Mouse (Mus musculus) stomach, embryonic 14.5 days (tissue): ENCODE results near the gene Gm8947. TPM values are rescaled to one million over a fixed set of nuclear protein-coding genes. Genes with fewer than 3 reads are reported as not detected.

Source experiments
- ATAC-seq: fragments of 200-750 bp; cut with Nextera tagmentation; 2 replicates; pipeline ENCODE4 v1.8.0; 2017; ENCODE audit warnings: low read depth, moderate TSS enrichment; ENCODE audit not compliant: insufficient number of reproducible peaks, insufficient read depth, low FRiP score
- H3K27ac ChIP-seq: fragments of 300-500 bp; sonication (generic); 2 replicates; pipeline ENCODE4 v1.5.1; 2014; ENCODE audit warnings: mild to moderate bottlenecking, low read length, moderate library complexity, mixed read lengths
- H3K27me3 ChIP-seq: fragments of 300-500 bp; sonication (generic); 2 replicates; pipeline ENCODE4 v1.6.1; 2014; ENCODE audit warnings: low read length, control low read depth, mixed read lengths; ENCODE audit not compliant: control insufficient read depth, insufficient read depth
- H3K36me3 ChIP-seq: fragments of 300-500 bp; sonication (generic); 2 replicates; pipeline ENCODE4 v1.6.1; 2014; ENCODE audit warnings: mild to moderate bottlenecking, control low read depth, low read length, moderate library complexity, mixed read lengths; ENCODE audit not compliant: control insufficient read depth, insufficient read depth
- H3K4me1 ChIP-seq: fragments of 300-500 bp; sonication (generic); 2 replicates; pipeline ENCODE4 v1.6.1; 2014; ENCODE audit warnings: low read length, control low read depth, mixed read lengths; ENCODE audit not compliant: control insufficient read depth, insufficient read depth
- H3K4me2 ChIP-seq: fragments of 300-500 bp; sonication (generic); replicated peaks from 2 replicates; pipeline ENCODE4 v1.6.1; 2014; ENCODE audit warnings: low read depth, low read length, control low read depth
- H3K4me3 ChIP-seq: fragments of 300-500 bp; sonication (generic); 2 replicates; pipeline ENCODE4 v1.5.1; 2014; ENCODE audit warnings: low read depth, low read length, control low read depth
- H3K9ac ChIP-seq: fragments of 300-500 bp; sonication (generic); replicated peaks from 2 replicates; pipeline ENCODE4 v1.6.1; 2014; ENCODE audit warnings: low read depth, mild to moderate bottlenecking, control low read depth, low read length, moderate library complexity, mixed read lengths
- H3K9me3 ChIP-seq: fragments of 300-500 bp; sonication (generic); 2 replicates; pipeline ENCODE4 v1.6.1; 2016; ENCODE audit warnings: low read depth, low read length, control low read depth; ENCODE audit not compliant: control insufficient read depth
- WGBS: fragments of 180-500 bp; shearing (Covaris S2); extraction: QIAGEN DNeasy Blood & Tissue Kit; methylation state at CpG from one replicate; pipeline ENCODE4 v1.1.7; 2014; 5-methylcytosine and 5-hydroxymethylcytosine counted together
- polyA plus RNA-seq: library from polyadenylated mRNA; unstranded; fragments of >200 nt; fragmentation: Nextera tagmentation; extraction: Ambion mirVana; gene quantifications from 2 replicates; pipeline ENCODE4 v1.2.1, GENCODE M21; 2014

The Gm8947 gene
- polyA plus RNA-seq, 1 experiment from 2014 or later: not detected

DNA sequence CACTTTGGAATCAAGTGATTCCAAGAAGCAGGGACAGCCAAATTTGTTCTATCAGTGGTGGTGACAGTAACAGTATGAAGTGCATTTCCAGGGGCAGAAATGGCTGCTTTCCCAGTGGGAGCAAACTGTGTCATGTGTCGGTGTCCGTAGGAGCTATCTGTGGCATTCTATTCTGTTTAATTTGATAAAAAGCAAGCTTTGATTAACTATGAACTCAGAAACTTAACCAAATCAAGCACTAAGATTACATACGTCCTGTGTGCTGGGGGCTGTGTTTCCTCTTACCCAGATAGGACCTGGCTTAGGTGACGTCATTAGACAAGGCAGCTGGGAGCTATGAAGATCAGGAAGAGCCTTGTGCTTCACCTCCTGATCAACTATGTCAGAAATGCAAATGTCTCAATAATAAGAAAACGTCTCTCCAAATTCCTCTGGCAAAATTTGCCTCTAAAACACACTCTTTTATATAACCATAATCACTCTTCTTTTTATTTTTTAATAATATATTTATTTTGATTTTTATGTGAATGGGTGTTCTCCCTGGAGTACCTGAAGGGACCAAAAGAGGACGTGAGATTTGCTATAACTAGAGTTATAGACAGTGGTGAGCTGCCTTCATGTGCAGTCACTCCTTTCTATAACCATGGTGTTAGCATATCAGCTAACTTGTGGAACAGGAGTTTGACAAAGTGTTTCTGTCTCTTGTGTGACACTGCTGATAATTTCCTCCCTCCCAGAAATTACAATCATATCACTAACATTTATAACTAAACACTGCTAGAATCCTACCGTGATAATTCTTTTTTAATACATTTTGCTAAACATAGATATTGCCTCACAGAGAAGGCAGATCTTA, 35.2 kb upstream of the Gm8947 start:
- WGBS: 67% methylated on average over 7 of the region's 7 CpGs
- H3K36me3 ChIP-seq: no peaks in the 10 kb centered on the region
- H3K4me2 ChIP-seq: no peak overlapping the region
- no peak overlapping the region for H3K27ac ChIP-seq
- H3K9me3 ChIP-seq: no peaks in the 10 kb centered on the region
- H3K4me1 ChIP-seq: no peaks in the 10 kb centered on the region
- ATAC-seq: no peak
- no peak overlapping the region for H3K4me3 ChIP-seq
- no peaks in the 10 kb centered on the region for H3K27me3 ChIP-seq
- H3K9ac ChIP-seq: no peak overlapping the region

DNA sequence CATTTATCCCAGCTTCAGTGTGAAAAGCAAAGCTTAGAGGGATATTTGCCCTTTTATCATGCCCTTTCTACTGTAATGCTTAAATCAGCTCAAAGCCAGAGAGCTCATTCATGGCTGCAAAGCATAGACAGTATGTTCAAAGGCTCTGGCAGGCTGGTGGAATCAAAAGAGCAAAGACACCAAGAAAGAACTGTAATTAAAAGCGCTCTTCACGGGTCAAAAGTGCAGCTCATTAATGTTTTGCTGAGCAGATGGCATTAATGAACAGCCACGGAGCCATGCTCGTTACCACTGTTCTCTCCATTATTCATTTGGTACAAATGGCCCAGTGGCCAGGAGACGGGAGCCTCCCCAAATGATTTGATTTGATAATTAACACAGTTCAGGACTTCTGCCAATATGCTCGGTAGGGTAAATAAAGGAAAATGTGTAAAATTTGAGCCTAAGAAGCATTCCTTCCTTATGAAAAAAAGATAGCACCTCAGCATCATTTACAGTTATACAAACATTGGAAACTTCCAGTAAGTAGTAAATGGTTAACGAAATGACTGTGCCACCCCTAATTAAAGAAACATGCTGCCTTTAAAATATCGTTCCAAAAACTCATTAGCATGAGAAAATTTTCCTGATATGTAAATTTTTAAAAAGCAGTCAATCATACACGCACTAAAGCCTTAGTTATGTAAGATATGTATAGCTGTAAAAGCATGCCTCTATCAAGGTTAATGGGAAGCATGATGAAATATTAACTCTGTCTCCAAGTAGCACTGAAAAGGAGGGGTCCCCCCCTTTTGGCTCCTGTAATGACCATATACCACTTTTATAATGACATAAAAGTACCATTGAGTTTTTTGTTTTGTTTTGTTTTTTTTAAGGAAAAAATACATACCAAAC, 34.0 kb upstream of the Gm8947 start:
- H3K4me1 ChIP-seq: no peaks in the 10 kb centered on the region
- WGBS: 71% methylated on average over 9 of the region's 9 CpGs
- H3K4me2 ChIP-seq: no peak overlapping the region
- H3K4me3 ChIP-seq: no peak overlapping the region
- no peaks in the 10 kb centered on the region for H3K9me3 ChIP-seq
- H3K36me3 ChIP-seq: no peaks in the 10 kb centered on the region
- no peak overlapping the region for H3K27ac ChIP-seq
- no peaks in the 10 kb centered on the region for H3K27me3 ChIP-seq
- H3K9ac ChIP-seq: no peak overlapping the region
- no peak for ATAC-seq

DNA sequence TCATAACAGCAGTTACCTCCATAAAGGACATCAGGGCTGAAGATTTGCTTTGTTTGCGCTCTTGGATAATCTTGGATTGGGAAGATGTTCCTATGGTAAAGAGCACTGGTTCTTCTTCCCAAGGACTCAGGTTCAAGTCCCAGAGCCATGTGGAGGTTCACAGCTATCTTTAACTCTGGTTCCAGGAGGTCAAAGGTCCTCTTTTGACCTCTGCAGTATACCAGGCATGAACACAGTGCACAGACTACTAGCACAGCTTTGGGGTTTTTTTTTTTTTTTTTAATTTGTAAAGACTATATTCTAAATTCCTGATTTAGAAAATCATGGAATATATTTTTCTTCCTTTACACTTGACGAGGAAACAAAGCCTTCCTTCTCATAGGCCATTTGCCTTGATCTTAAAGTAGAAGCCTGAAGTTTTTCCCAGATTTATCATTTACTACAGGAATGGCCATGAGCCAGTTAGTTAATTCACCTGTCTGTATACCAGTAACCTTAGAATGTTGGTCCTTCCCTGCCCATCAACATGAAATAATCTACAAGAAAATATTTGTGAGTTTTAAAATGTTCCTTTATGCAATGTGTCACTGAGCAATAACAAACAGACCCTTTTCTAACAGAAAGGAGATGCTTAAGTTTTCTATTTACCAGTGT, 33.2 kb upstream of the Gm8947 start:
- no peak overlapping the region for H3K4me3 ChIP-seq
- H3K9ac ChIP-seq: no peak overlapping the region
- H3K27ac ChIP-seq: no peak overlapping the region
- H3K36me3 ChIP-seq: no peaks in the 10 kb centered on the region
- no peak for ATAC-seq
- H3K4me2 ChIP-seq: no peak overlapping the region
- WGBS: 81% methylated on average over 2 of the region's 2 CpGs
- no peaks in the 10 kb centered on the region for H3K27me3 ChIP-seq
- no peaks in the 10 kb centered on the region for H3K9me3 ChIP-seq
- no peaks in the 10 kb centered on the region for H3K4me1 ChIP-seq

DNA sequence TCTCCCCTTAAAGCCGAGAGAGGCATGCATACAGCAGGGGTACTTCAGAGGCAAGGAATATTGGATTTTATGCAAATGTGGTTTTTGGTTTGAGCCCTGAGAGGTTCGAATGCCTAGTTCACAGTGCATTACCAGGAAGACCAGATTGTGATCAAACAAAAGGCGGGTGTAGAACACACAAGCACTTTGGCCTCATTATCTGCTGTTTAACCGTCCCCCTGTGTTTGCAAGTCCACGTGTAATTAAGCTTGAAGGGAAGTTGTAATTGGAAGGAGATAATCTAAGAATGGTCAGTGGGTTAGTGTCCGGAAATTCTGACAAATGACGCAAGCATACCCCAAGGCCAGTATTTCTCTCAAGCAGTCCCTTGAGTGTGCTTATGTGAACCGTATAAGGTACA, 26.1 kb upstream of the Gm8947 start:
- ATAC-seq: no peak
- WGBS: 41% methylated on average over 8 of the region's 8 CpGs
- no peak overlapping the region for H3K4me2 ChIP-seq
- no peaks in the 10 kb centered on the region for H3K36me3 ChIP-seq
- H3K9ac ChIP-seq: no peak overlapping the region
- H3K27me3 ChIP-seq: no peaks in the 10 kb centered on the region
- H3K27ac ChIP-seq: no peak overlapping the region
- no peak overlapping the region for H3K4me3 ChIP-seq
- H3K9me3 ChIP-seq: no peaks in the 10 kb centered on the region
- H3K4me1 ChIP-seq: 0 out of 2 replicates have a peak, but pooled peaks cover 4% of the 10 kb centered on the region

DNA sequence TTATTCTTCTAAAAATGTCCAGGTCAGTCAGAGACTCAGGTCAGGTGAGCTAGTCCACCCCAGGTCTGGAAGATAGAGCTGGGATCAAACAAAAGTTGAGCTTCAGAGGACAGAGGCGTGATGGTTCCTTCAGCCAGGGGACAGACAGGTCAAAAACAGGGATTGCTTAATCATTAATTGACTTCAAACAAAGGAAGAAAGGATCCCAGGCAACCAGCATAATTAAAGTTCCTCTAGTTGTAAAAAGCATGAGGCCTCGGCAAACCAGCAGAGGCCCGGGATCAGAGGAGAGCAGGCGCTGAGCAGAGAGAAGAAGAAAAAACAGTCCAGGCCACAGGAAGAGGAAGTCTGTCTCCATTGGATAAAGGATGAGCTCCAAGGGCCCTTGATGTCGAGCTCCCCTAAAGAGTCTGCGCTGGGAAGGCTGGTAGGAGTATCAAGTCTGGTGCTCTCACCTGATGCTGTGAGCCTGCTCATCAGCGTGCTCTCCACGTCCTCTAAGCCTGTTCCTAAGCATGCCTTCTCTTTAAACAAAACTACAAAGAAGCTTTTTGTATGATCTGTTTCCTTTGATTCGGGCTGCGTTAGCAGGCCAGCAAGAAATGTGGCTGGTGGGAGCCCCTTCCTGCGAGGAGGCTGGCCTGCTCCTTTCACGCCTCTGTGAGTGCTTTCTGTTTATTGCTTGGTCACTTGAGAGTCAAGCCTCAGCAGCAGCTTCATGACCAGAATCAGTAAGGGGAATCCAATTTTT, 24.7 kb upstream of the Gm8947 start:
- no peak for ATAC-seq
- Histone ChIP-seq H3K4me3 (no peak overlapping the region), H3K4me2 (no peak overlapping the region), H3K36me3 (no peaks in the 10 kb centered on the region), H3K4me1 (0 out of 2 replicates have a peak, but pooled peaks cover 4% of the 10 kb centered on the region), H3K9ac (no peak overlapping the region), H3K27me3 (no peaks in the 10 kb centered on the region), H3K9me3 (no peaks in the 10 kb centered on the region), H3K27ac (no peak overlapping the region)
- 26% methylated on average over 12 of the region's 12 CpGs for WGBS

DNA sequence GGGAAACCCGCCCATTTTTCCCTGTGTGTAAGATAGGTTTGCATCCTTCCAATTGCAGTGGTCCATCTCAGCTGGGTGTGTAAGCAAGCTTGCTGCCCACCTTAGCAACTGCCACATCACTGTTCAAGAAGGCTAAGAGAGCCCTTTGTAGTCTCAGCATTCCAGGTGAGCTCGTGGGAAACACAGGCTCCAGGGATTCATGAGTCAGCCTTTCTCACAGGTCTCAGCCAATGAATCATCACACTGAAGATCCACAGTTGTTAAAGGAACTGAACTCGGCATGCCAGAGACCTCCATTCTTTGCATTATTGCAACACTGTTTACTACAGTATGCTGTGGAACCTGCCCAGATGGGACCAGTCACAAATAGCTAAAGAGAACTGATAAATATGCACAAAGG, 23.5 kb upstream of the Gm8947 start:
- 66% methylated on average over 3 of the region's 3 CpGs for WGBS
- Histone ChIP-seq H3K9me3 (no peaks in the 10 kb centered on the region), H3K27ac (no peak overlapping the region), H3K4me2 (no peak overlapping the region), H3K27me3 (no peaks in the 10 kb centered on the region), H3K9ac (no peak overlapping the region), H3K4me3 (no peak overlapping the region), H3K4me1 (0 out of 2 replicates have a peak, but pooled peaks cover 4% of the 10 kb centered on the region), H3K36me3 (no peaks in the 10 kb centered on the region)
- no peak for ATAC-seq

DNA sequence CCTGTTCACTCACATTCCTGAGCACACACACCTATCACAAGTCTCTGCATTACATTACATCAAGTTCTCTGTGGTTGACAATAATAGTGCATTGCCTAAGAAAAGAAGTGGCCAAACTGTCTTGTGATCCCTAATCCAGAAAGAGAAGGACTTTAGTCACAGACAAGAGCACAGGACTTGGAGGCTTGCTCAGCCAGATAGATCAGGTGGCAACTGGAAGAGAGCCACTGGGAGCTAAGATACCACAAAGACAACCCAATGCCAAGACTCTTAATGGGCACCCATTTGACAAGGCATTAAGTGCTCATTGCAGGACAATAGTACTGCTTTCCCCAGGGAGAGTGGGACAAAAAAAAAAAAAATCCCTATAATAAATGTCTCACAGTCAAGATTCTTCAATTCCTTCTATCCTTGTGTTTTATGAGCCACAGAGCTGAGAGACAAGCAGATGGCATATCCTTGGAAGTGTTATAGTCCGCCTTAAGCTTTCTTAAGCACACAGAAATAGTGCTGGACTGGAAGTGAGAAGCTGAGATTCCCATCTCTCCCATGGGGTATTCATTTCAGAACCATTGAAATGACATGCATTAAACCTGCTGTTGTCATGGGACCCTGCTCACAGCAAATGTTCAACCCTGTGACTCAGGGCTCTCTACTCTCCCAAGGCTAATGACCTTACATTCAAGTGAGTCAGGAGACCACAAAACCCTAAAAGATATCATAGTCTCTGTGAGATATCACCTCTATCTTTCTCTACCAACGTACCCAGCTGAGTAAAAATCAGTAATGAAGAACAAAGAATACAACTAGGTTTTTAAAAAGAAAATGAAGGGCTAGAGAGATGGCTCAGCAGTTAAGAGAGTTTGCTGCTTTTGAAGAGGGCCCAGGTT, 20.4 kb upstream of the Gm8947 start:
- Histone ChIP-seq H3K27ac (no peak overlapping the region), H3K4me2 (no peak overlapping the region), H3K27me3 (no peaks in the 10 kb centered on the region), H3K36me3 (no peaks in the 10 kb centered on the region), H3K9ac (no peak overlapping the region), H3K9me3 (no peaks in the 10 kb centered on the region), H3K4me3 (no peak overlapping the region), H3K4me1 (0 out of 2 replicates have a peak, but pooled peaks cover 4% of the 10 kb centered on the region)
- WGBS: 80% methylated on average over 2 of the region's 2 CpGs
- no peak for ATAC-seq
